Mouse (Mus musculus) adrenal gland, postnatal 10 days (tissue): ENCODE measurements around the gene Cacng2. TPM values are rescaled to one million over a fixed set of nuclear protein-coding genes. Genes with fewer than 3 reads are reported as not detected.
"Not testable (repeated sequence)": the region's sequence is repeated elsewhere in the genome, so short reads cannot be mapped to it uniquely, and the experiment has no call there.

Source experiments
- DNase-seq: peaks from one replicate; pipeline ENCODE4 v3.0.0; 2021; ENCODE audit warnings: mixed read lengths
- total RNA-seq, 2 experiments: library from RNA; stranded (reverse); gene quantifications; 2 replicates each; pipeline ENCODE4 v1.2.3; 2021

Cacng2 gene
- total RNA-seq, 2 experiments from 2014 or later, result 0.39 to 0.48 TPM

- DNase-seq, result no peak
These were observed 38.4 kb downstream of the Cacng2 start for GRCm38 (mm10) chr15:78081384-78081783.

- no peak for DNase-seq
These were observed 39.5 kb downstream of the Cacng2 start for GRCm38 (mm10) chr15:78080326-78080725.

GRCm38 (mm10) chr15:78078776-78079628 is 40.8 kb downstream of the Cacng2 start:
- peak; percentile 60 for DNase-seq

GRCm38 (mm10) chr15:78078206-78078605 is 41.6 kb downstream of the Cacng2 start:
- DNase-seq, result no peak

- no peak for DNase-seq
These were observed 43.9 kb downstream of the Cacng2 start for GRCm38 (mm10) chr15:78075921-78076320.

- no peak for DNase-seq
These were observed 46.7 kb downstream of the Cacng2 start for GRCm38 (mm10) chr15:78073109-78073508.

DNA sequence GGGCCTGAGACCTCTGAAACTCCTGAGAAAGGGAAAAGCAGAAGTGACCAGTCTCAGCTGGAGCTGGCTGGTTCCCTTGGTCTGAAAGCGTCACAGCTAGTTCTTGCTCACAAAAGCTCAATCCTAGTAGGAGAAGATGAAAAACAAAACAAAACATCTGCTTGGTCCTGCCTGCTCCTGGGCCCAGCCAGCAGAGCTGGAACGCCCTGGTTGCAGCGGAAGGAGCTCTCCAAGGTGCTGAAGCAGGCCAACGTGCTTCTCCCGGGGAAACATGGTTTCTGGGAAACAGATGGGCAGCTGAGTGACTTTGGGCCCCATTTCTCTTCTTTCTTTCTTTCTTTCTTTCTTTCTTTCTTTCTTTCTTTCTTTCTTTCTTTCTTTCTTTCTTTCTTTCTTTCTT is 53.4 kb downstream of the Cacng2 start:
- peak; percentile 89 for DNase-seq

- no peak for DNase-seq
These were observed 54.3 kb downstream of the Cacng2 start for GRCm38 (mm10) chr15:78065541-78065940.

- DNase-seq, result no peak
These were observed 55.5 kb downstream of the Cacng2 start for GRCm38 (mm10) chr15:78064340-78064739.

DNA sequence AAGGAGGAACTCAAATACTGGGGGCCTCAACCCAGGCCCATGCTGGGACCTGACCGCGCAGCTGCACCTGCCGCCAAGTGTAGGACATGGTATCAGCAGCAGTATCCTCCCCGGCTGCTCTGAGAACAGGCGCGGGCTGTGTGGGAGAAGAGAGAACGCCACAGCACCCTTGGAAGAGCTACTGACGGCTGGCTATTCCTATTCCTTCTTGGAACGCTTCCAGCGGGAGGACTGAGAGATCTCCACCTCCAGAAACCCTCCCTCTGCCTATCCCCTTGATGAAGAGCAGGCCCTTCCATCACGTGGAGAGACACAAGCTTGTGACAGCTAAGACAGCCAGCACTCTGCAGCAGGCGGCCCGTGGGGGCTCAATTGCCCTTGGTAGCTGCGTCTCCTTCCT is 57.4 kb downstream of the Cacng2 start:
- DNase-seq, result no peak

DNA sequence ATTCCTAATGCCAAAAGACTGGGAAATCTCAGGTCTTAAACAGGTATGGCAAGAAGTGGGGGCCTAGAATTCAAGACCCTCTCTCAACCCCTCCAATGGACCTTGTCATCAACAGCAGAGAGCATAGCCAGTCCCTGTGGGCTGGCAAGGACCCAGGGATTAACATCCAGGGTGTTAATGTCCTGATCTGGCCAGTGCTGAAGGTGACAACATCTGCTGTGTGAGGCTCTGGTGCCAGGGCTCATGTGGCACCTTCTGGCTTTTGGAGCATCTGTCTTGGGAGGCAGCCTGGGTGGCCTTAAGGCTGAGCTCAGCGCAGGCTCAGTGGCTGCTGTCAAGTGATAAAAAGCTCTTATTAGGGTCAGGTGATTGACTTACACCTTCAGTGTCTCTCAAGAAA is 62.9 kb downstream of the Cacng2 start:
- no peak for DNase-seq

DNA sequence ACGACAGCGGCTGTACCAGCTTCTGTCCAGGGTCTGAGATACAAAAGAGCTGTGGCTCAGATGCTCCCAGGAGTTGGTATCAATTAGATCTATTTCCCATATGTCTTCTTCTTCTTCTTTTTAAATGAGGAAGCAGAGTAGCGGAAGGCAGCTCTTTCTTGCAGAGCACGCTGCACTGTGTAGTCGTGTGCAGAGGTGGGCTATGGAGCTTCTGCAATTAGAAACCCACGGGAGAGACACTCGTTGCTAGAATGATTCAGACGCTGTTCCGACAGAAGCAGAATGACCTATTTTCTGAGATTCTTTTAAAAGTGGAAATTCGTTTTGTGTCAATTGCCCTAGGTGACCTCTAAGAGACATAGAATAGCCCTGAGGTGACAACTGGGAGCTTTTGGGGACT is 69.1 kb downstream of the Cacng2 start:
- DNase-seq, result no peak

DNA sequence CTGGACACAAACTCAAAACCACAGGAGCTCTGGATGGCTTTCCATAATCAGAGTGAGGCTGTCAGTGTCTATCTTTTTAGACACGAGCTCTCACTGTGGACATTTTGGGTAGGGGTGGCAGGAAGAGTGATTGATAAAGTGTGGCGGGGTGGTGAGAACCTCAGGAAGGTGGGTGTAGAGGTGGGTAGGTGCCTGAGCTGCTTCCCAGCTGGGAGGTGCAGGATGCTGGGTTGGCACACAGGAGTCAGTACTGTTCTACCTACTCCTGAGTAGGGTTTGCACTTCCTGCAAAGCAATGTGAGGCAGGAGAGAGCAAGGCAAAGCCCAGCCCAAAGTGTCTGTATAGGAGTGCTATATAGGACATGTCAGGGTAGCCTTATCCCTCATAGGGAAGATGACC is 69.9 kb downstream of the Cacng2 start:
- no peak for DNase-seq

DNA sequence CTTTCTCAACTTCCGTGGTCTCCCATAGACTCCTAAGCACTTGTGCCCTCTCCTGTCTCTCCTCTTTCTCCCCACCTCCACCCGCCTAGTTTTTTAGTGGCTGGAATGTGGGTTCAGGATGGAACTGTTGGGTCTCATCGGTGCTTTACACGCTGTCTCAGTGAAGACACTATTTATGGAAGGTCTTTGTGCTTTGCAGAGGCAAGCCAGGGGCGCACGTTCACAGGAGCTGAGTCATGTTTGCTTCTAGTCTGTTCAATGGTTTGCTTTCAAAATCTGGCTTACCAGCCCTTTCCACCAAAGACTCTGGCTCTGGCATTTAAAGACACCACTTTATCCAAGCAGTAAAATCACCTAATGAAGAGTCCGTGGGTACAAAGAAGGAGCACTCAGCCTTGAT is 74.0 kb downstream of the Cacng2 start:
- DNase-seq, result no peak

- no peak for DNase-seq
These were observed 74.5 kb downstream of the Cacng2 start for GRCm38 (mm10) chr15:78045314-78045713.

GRCm38 (mm10) chr15:78044826-78045225 is 75.0 kb downstream of the Cacng2 start:
- no peak for DNase-seq

GRCm38 (mm10) chr15:78042706-78043105 is 77.1 kb downstream of the Cacng2 start:
- DNase-seq, result no peak

DNA sequence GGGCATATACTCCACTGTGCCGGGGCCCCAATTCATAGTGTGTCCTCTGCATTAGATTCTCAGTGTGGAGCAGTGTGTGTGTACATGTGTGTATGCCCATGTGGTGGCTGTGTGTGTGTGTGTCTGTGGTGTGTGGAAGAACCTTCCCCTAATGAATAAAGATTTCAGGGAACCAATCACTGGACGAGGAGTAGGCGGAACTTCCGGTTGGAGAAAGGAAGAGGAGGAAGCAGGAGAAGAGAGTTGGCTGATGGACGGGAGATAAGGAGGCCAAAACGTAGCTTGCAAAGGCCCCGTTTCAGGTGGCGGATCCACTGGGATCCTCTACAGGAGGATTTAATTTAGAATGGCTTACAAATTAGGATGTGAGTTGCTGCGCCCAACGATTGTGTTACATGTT is 82.2 kb downstream of the Cacng2 start:
- no peak for DNase-seq

- no peak for DNase-seq
These were observed 83.2 kb downstream of the Cacng2 start for GRCm38 (mm10) chr15:78036586-78036985.

DNA sequence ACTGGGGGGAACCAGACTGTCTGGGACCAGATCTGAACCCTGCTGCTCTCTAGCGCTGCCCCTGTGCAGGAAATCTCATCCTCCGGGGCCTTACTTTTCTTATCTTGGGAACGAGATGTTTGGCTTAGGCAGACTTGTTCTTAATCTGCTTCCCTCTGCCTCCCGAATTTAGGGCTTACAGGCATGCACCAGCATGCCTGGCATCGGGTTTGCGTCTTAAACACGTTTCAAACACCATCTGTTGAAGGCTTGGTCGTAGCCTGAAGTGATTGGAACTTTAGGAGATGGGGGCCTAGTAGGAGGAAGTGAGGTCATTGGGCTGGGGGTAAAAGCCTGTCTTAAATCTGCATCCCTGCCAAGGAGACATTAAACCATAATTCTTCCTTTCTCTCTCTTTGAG is 89.9 kb downstream of the Cacng2 start:
- no peak for DNase-seq

- DNase-seq, result no peak
These were observed 93.3 kb downstream of the Cacng2 start for GRCm38 (mm10) chr15:78026521-78026920.

DNA sequence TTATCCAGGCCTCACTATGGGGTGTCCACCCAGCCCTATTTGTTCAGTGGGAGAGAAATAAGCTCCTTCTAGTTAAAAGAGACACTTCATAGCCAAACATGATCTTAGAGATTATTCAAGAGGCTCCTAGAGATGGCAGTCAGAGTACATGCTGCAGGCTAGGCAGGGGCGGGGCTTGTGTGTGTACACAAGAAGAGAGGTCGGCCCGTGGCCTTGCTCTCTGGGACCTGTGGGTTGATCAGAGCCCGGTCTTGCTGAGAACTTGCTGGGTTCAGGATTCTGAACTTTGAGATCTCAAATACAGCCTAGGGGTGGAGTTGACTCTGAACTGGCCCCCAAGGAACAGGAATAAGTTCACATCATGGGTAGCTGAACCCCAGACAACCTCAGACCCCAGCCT is 95.6 kb downstream of the Cacng2 start:
- no peak for DNase-seq

DNA sequence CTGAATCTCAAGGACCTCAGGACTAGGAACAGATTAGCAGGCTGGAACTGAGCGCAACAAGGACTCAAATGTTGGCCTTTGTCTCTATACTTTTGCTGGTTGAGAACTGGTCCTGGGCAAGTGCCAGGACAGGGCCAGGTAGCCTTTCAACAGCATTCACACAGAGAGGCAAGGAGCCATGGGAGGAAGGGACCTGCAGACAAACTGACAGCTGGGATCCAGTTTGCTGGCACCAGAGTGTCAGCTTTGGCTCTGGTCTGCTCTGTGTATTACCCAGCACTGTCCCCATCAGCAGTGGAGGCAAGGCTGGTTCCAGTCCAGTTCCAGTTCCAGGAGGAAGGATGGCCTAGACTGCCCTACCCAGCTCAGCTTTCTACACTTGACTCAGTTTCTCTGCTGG is 105.8 kb downstream of the Cacng2 start:
- no peak for DNase-seq

GRCm38 (mm10) chr15:78008206-78008605 is 111.6 kb downstream of the Cacng2 start:
- DNase-seq, result not testable (repeated sequence)
